Mouse (Mus musculus) c-Kit-positive CD71-positive TER-119-negative erythroid progenitor cells, embryonic 14.5 days (primary cell): ENCODE data around the gene Olfr1393.

Experiments
- DNase-seq: peaks from one replicate; pipeline ENCODE4 v3.0.0-alpha.2; 2013; ENCODE audit warnings: low read depth

Gene Olfr1393

GRCm38 (mm10) chr11:49278222-49278621 lies at the start of gene Olfr1393:
Olfr1393 (plus strand) TSS chr11:49278304.
- DNase-seq, result no peak

DNA sequence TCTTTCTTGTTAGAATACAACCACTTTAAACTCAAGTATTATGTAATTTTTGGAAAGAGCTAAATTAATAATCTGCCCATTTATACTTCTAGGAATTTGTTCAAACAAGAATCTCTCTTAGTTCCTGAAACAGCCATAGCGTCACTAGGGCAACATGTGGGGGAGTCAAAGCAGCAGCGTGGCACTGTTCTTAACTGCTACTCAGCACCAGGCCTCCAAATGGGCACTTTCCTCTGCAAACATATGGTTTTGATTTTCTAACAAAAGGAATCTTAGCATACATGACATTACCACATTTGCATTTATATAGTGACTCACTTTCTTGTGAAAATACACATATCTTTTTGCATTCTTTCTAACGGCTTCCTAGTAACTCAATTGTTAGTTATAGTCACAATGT lies 45.3 kb upstream of the Olfr1393 start:
- DNase-seq, result no peak

GRCm38 (mm10) chr11:49235459-49236207 lies 42.5 kb upstream of the Olfr1393 start:
- no peak for DNase-seq

- no peak for DNase-seq
Observed at GRCm38 (mm10) chr11:49236891-49237290, 41.2 kb upstream of the Olfr1393 start.

DNA sequence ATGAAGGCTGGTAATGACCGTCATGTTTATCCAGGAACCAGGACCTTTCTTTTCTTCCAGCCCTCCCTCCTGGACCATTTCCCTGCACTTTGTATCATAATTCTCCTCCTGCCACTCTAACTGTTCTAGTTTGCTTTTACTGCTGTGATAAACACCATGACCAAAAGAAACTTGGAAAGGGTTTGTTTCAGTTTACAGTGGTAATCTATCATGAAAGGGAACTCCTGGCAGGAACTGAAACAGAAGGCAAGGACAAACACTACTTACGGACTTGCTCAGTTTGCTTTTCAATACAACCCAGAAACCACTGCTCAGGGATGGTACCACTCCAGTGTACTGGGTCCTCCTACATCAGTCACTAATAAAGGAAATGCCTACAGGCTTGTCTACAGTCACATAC lies 40.6 kb upstream of the Olfr1393 start:
- DNase-seq, result no peak

DNA sequence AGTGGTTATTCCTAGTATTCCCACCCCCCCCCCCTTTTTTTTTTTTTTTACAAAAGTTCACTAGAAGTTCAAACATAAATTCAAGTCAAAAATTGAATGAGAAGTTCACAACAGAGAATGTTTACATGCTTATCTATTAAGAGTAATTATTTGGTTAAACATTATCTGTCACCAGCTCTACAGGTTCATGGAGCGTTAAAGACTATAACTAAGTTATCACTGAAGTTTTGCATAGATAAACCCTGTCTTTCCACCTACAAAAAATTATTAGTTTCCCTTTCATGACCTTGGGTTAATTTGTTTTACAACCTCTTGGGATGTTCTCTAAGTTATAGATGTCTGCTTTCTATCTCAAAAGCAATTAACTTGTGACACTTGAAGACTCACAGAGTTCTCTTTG lies 37.8 kb upstream of the Olfr1393 start:
- DNase-seq, result no peak

DNA sequence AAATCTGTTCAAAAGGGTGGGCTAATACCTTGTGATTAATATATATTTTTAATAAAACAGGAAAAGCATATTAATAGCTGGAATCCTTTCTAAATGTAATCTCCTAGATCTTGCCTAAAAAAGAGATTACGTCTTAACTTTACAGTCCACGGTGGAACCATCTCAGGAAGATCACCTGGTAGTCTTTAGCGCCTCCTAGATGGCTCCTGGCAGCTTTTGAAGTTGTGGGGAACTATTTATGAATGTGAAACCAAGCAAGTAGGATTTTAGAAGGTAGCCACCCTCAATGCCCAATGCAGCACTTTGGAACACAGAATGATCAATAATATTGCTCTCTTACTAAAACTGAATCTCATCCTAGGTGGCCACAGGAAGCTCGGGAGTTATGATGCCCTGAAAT lies 37.2 kb upstream of the Olfr1393 start:
- DNase-seq, result no peak

DNA sequence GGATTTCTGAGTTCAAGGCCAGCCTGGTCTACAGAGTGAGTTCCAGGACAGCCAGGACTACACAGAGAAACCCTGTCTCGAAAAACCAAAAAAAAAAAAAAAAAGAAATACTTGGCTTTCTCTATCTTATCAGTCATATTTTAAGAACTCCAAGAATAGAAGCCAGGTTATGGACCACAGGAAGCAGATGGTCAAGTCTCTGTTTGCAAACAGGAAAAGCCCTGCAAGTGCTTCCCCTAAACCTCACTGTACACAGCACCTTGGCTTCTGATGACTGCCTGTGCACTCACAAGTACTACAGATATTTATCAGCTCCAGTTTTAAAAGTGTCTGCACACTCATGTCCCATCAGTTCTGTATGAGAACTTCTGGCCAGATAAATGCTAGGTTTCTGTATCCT lies 36.6 kb upstream of the Olfr1393 start:
- no peak for DNase-seq

- DNase-seq, result no peak
Observed at GRCm38 (mm10) chr11:49242944-49243626, 35.0 kb upstream of the Olfr1393 start.

DNA sequence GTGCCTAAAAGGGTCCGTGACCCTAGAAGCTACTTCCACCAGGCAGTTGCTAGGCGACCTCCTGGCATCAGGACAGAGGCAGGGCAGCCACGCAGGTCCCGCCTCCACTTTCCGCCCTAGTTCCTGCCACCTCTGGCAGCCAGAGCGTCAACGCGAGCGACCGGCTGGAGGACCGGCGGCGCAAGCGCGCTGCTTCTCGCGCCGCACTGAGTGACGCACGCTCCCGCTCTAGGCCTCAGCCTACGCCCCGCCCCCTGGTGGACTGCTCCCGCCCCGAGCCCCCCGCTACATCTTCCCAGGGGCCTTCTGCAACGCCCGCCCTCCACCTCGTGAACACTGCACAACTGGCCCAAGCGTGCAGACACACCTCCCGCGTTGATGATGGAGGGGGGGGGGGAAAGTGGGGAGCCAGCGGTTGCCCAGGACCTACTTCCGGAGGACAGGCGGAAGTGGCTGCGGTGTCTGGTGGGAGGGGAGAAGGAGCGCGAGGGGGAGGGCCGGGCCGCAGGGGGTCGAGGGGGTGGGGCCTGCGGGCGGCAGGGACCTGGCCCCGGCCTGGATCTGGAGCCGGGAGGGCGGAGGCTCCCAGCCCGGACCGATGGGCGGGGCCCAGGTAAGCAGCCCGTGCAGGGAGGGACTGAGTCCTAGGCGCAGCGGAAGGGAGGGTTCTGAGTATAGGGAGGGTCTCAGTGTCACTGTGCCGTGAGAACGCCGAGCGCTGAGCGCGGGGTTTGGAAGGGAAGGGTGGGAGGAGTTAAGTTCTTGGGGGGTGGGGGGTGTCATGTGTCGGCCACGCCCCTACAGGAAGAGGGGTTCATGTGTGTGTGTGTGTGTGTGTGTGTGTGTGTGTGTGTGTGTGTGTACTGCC lies 34.1 kb upstream of the Olfr1393 start, which contains the start of gene Mgat1:
Gene Mgat1 (plus strand): TSS at position 465 of the 868 bp plus-strand sequence.
- DNase-seq, result peak; percentile 85

- no peak for DNase-seq
Observed at GRCm38 (mm10) chr11:49244595-49244930, 33.5 kb upstream of the Olfr1393 start.

- DNase-seq, result no peak
Observed at GRCm38 (mm10) chr11:49245176-49245575, 32.9 kb upstream of the Olfr1393 start.

DNA sequence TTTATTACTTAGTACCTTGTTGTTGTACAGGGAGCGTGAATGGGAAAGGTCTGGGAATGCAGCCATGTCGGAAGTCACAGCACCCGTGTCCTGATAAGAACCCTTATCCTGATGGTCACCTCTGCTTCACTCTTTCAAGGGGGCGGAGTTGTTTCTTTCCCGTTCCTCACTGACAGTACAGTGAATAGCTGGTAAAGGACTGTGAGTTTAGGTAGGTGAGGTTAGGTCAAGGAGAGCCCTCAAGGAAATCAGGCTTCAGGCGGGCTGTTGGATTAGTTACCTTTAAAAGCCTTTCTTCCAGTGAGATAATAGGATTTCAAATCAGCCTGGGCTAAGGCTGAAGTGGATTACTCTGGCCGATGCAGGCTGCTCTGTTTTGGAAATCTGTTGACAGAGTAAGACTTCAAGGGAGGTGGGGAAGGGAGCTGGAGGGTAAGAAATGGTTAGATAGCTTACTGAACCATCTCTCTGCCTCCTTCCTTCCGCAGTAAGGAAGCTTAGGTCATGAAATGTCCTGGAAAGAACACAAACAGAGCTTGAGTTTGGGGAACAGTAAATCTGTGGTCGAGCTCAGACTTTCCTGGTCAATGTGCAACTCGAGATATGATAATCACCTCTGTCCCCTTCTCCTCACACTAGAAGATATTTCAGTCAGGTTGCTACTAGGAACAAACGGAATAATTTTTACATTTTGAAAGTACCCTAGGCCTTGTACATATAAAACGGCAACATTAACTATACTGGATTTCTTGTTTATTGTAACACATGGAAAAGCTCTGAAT lies 32.3 kb upstream of the Olfr1393 start:
- no peak for DNase-seq

DNA sequence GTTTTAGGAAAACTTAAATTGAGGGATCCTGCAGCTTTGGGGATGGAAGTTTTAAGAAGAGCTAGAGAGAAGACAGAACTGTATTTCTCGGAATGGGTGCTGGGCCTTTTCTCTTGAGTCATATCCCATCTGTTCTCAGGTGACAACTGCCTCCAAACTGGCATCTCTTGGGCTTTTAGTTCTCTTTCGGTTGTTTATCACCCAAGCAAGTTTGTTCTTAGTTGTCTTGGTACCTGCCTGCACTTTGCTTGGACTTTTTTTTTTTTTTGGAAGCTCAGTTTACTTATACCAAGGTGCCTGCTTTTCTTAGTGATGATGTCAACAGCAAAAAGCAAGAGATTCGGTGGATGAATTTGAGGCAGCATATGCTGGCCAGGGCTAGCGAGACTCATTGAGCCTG lies 31.6 kb upstream of the Olfr1393 start:
- DNase-seq, result no peak

- no peak for DNase-seq
Observed at GRCm38 (mm10) chr11:49247255-49247654, 30.8 kb upstream of the Olfr1393 start.

- no peak for DNase-seq
Observed at GRCm38 (mm10) chr11:49248226-49248973, 29.7 kb upstream of the Olfr1393 start.

DNA sequence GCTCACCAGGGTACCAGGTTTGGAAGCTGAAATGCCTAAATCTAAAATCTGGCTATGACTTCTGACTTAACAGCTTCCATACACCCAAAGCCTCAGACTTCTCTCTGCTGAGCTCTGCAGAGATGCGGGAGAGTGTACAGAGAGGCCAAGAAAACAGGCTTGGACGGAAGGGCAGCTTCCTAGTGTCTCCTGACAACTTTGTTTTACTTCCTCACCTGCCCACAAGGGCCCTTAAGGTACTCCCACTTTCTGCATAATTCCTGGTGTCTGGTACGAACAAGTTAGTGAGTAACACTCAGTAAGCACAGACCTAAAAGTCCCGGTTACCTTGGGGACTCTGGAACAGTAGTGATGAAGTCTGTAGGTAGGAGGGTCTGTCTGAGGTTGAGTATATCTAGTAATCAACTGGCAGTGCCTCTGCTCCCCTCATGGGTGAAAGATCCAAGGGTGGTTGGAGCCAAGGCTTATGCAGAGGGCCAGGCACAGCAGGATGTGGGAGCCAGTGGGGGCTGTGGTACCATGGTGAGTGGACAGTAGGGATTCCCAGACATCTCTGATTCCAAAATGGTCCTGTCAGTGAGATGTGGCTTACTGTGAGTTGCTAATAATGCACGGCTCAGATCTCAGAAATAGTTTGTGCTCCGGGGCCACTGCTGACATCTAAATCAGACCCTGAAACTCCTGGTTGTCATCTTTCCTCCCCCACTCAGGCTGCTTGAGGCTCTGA lies 29.0 kb upstream of the Olfr1393 start:
- DNase-seq, result no peak

DNA sequence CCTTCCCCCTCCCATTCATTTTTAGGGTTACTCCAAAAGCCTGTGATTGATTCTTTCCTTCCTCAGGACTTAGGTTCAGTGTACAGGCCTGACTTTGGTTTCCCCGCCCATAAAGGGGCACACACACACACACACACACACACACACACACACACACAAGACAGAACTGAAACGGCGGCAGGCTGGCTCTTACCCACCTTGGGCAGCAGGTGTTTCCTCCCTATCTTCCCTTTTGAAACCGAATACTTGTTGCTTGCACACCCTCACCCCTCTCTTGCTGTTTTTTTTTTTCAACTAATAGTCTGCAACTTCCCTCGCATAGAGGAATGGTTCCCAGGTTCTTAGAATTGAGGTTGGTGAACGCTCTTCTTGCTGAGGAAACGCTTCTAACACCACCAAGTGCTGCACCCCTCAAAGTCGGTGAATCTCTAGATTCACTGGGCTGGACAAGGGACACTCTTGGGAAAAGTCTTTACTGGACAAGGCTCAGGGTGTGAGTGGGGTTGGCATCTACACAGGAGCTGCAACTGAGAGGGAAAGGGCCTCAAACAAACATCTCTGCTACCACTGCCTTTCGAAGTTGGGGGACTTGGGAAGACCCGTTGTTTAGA lies 28.2 kb upstream of the Olfr1393 start:
- DNase-seq, result no peak

DNA sequence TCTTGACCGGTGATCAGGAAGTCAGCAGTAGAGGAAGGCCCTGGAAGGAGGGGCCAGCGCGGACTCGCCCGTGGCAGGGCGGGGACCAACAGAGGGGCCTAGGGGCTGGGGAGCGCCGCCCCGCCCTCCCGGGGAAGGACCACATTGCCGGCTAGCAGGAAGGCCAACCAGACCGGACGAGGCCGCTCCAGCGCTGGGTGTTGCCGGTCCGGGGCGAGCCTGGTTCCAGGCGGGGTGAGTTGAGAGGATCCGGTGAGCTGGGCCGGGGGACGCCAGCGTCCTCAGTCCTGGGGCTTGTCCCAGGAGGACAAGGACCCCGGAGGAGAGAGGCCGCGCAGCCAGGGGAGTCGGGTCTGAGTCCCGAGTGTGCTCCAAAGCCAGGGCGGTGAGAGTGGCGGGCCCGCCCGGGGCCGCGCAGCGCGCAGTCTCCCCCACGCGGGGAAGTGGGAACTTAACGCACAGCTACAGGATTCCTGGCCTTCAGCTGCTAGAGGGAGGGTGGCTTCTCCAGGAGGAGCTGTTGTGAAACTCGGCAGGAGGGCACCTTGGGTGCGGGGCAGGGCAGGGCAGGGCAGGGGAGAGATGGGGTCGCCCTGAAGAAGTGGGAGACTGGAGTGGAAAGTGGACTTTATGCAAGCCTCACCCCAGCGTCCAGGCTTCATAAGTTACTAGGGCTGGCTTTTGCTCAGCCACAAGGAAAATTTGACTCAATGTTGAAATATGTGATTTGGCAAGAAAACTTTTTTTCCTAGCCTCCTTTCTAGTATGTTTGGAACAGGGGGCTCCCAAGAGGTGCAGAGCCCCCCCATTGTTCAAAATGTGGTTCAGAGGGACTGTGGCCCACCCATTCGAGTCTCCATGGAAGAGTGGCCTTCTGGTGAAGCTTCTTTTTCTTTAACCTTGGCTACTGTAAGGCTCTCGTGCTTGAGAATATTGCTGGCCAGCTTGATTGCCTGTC lies 27.4 kb upstream of the Olfr1393 start:
- peak; percentile 72 for DNase-seq
